Mouse (Mus musculus) layer of hippocampus, adult 8-10 months (tissue): ENCODE measurements around the gene Mecr. TPM values are rescaled to one million over a fixed set of nuclear protein-coding genes. Genes with fewer than 3 reads are reported as not detected.

Experiments used
- total RNA-seq, 4 experiments: library from RNA; stranded (reverse); gene quantifications; 2 replicates each; pipeline ENCODE4 v1.2.4; 2022

The Mecr gene
- total RNA-seq, 4 experiments from 2014 or later: 31.0 to 43.7 (median 37.7) TPM

Other genes starting within 250 kb of the Mecr start
- gene Ptpru, start 5.2 kb upstream of the Mecr start, total RNA-seq: 10 to 100 TPM; 80.2 to 91.8 (median 84.1) TPM
- gene Srsf4, start 30.1 kb downstream of the Mecr start, total RNA-seq: 10 to 100 TPM; 62.6 to 72.1 (median 65.8) TPM
- gene Tmem200b, start 78.3 kb downstream of the Mecr start, total RNA-seq: 1 to 10 TPM; 2.1 to 3.8 (median 3.2) TPM
- under 1 TPM in 2 of 4 experiments, not detected in 2; 0.20 to 0.23 TPM for gene Gm10300, start 231.2 kb downstream of the Mecr start, total RNA-seq
- 10 to 100 TPM; 23.0 to 27.9 (median 25.7) TPM for gene Epb41, start 231.9 kb downstream of the Mecr start, total RNA-seq